Mouse (Mus musculus) midbrain, embryonic 16.5 days (tissue): Measurements from ENCODE around the gene Nfrkb. TPM values are rescaled to one million over a fixed set of nuclear protein-coding genes. Genes with fewer than 3 reads are reported as not detected.

Source experiments
- ATAC-seq: fragments of 200-750 bp; cut with Nextera tagmentation; 2 replicates; pipeline ENCODE4 v1.8.0; 2017; ENCODE audit warnings: moderate TSS enrichment
- H3K27ac ChIP-seq: fragments of 300-500 bp; sonication (generic); 2 replicates; pipeline ENCODE4 v1.5.1; 2014; ENCODE audit warnings: mild to moderate bottlenecking, low read length, mixed read lengths
- H3K27me3 ChIP-seq: fragments of 300-500 bp; sonication (generic); 2 replicates; pipeline ENCODE4 v1.6.1; 2014; ENCODE audit warnings: low read depth, low read length, mixed read lengths; ENCODE audit not compliant: control insufficient read depth, insufficient read depth
- H3K36me3 ChIP-seq: fragments of 300-500 bp; sonication (generic); 2 replicates; pipeline ENCODE4 v1.6.1; 2014; ENCODE audit warnings: mild to moderate bottlenecking, low read length, moderate library complexity, mixed read lengths; ENCODE audit not compliant: control insufficient read depth, insufficient read depth
- H3K4me1 ChIP-seq: fragments of 300-500 bp; sonication (generic); 2 replicates; pipeline ENCODE4 v1.6.1; 2014; ENCODE audit warnings: mild to moderate bottlenecking, low read length, mixed read lengths; ENCODE audit not compliant: control insufficient read depth, insufficient read depth
- H3K4me2 ChIP-seq: fragments of 300-500 bp; sonication (generic); 2 replicates; pipeline ENCODE4 v1.6.1; 2014; ENCODE audit warnings: mild to moderate bottlenecking, low read length, mixed read lengths
- H3K4me3 ChIP-seq: fragments of 300-500 bp; sonication (generic); 2 replicates; pipeline ENCODE4 v1.5.1; 2014; ENCODE audit warnings: low read depth, mild to moderate bottlenecking, low read length, moderate library complexity, mixed read lengths
- H3K9ac ChIP-seq: fragments of 300-500 bp; sonication (generic); 2 replicates; pipeline ENCODE4 v1.6.1; 2014; ENCODE audit warnings: low read depth, low read length, mixed read lengths
- H3K9me3 ChIP-seq: fragments of 300-500 bp; sonication (generic); replicated peaks from 2 replicates; pipeline ENCODE4 v1.6.1; 2014; ENCODE audit warnings: mild to moderate bottlenecking, low read length, mixed read lengths; ENCODE audit not compliant: control insufficient read depth, poor library complexity, severe bottlenecking
- WGBS: fragments of 180-500 bp; shearing (Covaris S2); extraction: QIAGEN DNeasy Blood & Tissue Kit; methylation state at CpG from one replicate; pipeline ENCODE4 v1.1.7; 2014; 5-methylcytosine and 5-hydroxymethylcytosine counted together
- polyA plus RNA-seq: library from polyadenylated mRNA; unstranded; fragments of >200 nt; fragmentation: Nextera tagmentation; extraction: Ambion mirVana; gene quantifications from 2 replicates; pipeline ENCODE4 v1.2.1, GENCODE M21; 2015

Nfrkb gene
- 26.6 and 28.6 TPM in 2 replicates for polyA plus RNA-seq

GRCm38 (mm10) chr9:31385947-31386354, at the start of gene Nfrkb:
TSS of gene Nfrkb (plus strand) at chr9:31386192.
- H3K27ac ChIP-seq: peak within 1 kb of the TSS; percentile 77
- peak within 1 kb of the TSS; percentile 88 for H3K4me3 ChIP-seq
- peaks cover 7% of the 10 kb centered on the region for H3K36me3 ChIP-seq
- no peaks in the 10 kb centered on the region for H3K27me3 ChIP-seq
- no peaks in the 10 kb centered on the region for H3K9me3 ChIP-seq
- peak within 1 kb of the TSS; percentile 65 for H3K4me2 ChIP-seq
- peaks cover 19% of the 10 kb centered on the region for H3K4me1 ChIP-seq
- H3K9ac ChIP-seq: peak within 1 kb of the TSS; percentile 82
- peak; percentile 98 for ATAC-seq
- WGBS: under 1% methylated on average over 41 of the region's 46 CpGs

GRCm38 (mm10) chr9:31344289-31344831, 41.6 kb upstream of the Nfrkb start:
- Histone ChIP-seq H3K27me3 (no peaks in the 10 kb centered on the region), H3K9ac (no peak overlapping the region), H3K4me2 (no peak overlapping the region), H3K9me3 (no peaks in the 10 kb centered on the region), H3K36me3 (0 out of 2 replicates have a peak, but pooled peaks cover 5% of the 10 kb centered on the region), H3K27ac (no peak overlapping the region), H3K4me1 (no peaks in the 10 kb centered on the region), H3K4me3 (no peak overlapping the region)
- 29% methylated on average over 11 of the region's 11 CpGs for WGBS
- peak; percentile 54 for ATAC-seq

GRCm38 (mm10) chr9:31346575-31347080, 39.4 kb upstream of the Nfrkb start:
- no peaks in the 10 kb centered on the region for H3K9me3 ChIP-seq
- ATAC-seq: no peak
- H3K27me3 ChIP-seq: no peaks in the 10 kb centered on the region
- no peaks in the 10 kb centered on the region for H3K4me1 ChIP-seq
- H3K4me2 ChIP-seq: no peak overlapping the region
- no peak overlapping the region for H3K4me3 ChIP-seq
- peaks cover 13% of the 10 kb centered on the region; the same call in 1 of the 2 replicates for H3K36me3 ChIP-seq
- 83% methylated on average over 15 of the region's 15 CpGs for WGBS
- no peak overlapping the region for H3K9ac ChIP-seq
- H3K27ac ChIP-seq: no peak overlapping the region

- H3K9ac ChIP-seq: no peak overlapping the region
- WGBS: 63% methylated on average over 4 of the region's 4 CpGs
- no peaks in the 10 kb centered on the region for H3K27me3 ChIP-seq
- H3K4me3 ChIP-seq: no peak overlapping the region
- peaks cover 13% of the 10 kb centered on the region for H3K36me3 ChIP-seq
- H3K9me3 ChIP-seq: no peaks in the 10 kb centered on the region
- H3K4me2 ChIP-seq: no peak overlapping the region
- no peak for ATAC-seq
- no peaks in the 10 kb centered on the region for H3K4me1 ChIP-seq
- H3K27ac ChIP-seq: no peak overlapping the region
Measured at GRCm38 (mm10) chr9:31348458-31348857, 37.5 kb upstream of the Nfrkb start.

GRCm38 (mm10) chr9:31348915-31349314, 37.1 kb upstream of the Nfrkb start:
- Histone ChIP-seq H3K27me3 (no peaks in the 10 kb centered on the region), H3K4me3 (no peak overlapping the region), H3K4me1 (no peaks in the 10 kb centered on the region), H3K9me3 (no peaks in the 10 kb centered on the region), H3K27ac (no peak overlapping the region), H3K4me2 (no peak overlapping the region), H3K36me3 (peaks cover 13% of the 10 kb centered on the region), H3K9ac (no peak overlapping the region)
- ATAC-seq: peak; percentile 72
- WGBS: 67% methylated on average over 11 of the region's 11 CpGs

- Histone ChIP-seq H3K9ac (no peak overlapping the region), H3K4me3 (no peak overlapping the region), H3K27ac (no peak overlapping the region), H3K4me1 (no peaks in the 10 kb centered on the region), H3K9me3 (no peaks in the 10 kb centered on the region), H3K4me2 (no peak overlapping the region), H3K36me3 (peaks cover 17% of the 10 kb centered on the region), H3K27me3 (no peaks in the 10 kb centered on the region)
- no peak for ATAC-seq
- 80% methylated on average over 2 of the region's 2 CpGs for WGBS
Measured at GRCm38 (mm10) chr9:31352716-31353115, 33.3 kb upstream of the Nfrkb start.

- no peak for ATAC-seq
- Histone ChIP-seq H3K4me3 (no peak overlapping the region), H3K9me3 (no peaks in the 10 kb centered on the region), H3K36me3 (peaks cover 17% of the 10 kb centered on the region), H3K27ac (no peak overlapping the region), H3K4me2 (no peak overlapping the region), H3K27me3 (no peaks in the 10 kb centered on the region), H3K4me1 (no peaks in the 10 kb centered on the region), H3K9ac (no peak overlapping the region)
- 87% methylated on average over 10 of the region's 10 CpGs for WGBS
Measured at GRCm38 (mm10) chr9:31353518-31353917, 32.5 kb upstream of the Nfrkb start.

- no peak for ATAC-seq
- Histone ChIP-seq H3K27me3 (no peaks in the 10 kb centered on the region), H3K9me3 (no peaks in the 10 kb centered on the region), H3K4me2 (no peak overlapping the region), H3K4me3 (no peak overlapping the region), H3K27ac (no peak overlapping the region), H3K9ac (no peak overlapping the region), H3K4me1 (no peaks in the 10 kb centered on the region), H3K36me3 (peaks cover 21% of the 10 kb centered on the region)
- WGBS: 89% methylated on average over 7 of the region's 7 CpGs
Measured at GRCm38 (mm10) chr9:31354051-31354450, 31.9 kb upstream of the Nfrkb start.

GRCm38 (mm10) chr9:31363698-31364609, 22.0 kb upstream of the Nfrkb start:
- H3K4me1 ChIP-seq: no peaks in the 10 kb centered on the region
- H3K9me3 ChIP-seq: no peaks in the 10 kb centered on the region
- H3K27ac ChIP-seq: no peak overlapping the region
- H3K4me2 ChIP-seq: no peak overlapping the region
- WGBS: 87% methylated on average over 9 of the region's 9 CpGs
- no peak for ATAC-seq
- H3K36me3 ChIP-seq: peaks cover 18% of the 10 kb centered on the region
- H3K9ac ChIP-seq: no peak overlapping the region
- H3K4me3 ChIP-seq: no peak overlapping the region
- H3K27me3 ChIP-seq: no peaks in the 10 kb centered on the region
